ENCODE assay signal across 8 mouse cellular contexts in the genomic region with DNA sequence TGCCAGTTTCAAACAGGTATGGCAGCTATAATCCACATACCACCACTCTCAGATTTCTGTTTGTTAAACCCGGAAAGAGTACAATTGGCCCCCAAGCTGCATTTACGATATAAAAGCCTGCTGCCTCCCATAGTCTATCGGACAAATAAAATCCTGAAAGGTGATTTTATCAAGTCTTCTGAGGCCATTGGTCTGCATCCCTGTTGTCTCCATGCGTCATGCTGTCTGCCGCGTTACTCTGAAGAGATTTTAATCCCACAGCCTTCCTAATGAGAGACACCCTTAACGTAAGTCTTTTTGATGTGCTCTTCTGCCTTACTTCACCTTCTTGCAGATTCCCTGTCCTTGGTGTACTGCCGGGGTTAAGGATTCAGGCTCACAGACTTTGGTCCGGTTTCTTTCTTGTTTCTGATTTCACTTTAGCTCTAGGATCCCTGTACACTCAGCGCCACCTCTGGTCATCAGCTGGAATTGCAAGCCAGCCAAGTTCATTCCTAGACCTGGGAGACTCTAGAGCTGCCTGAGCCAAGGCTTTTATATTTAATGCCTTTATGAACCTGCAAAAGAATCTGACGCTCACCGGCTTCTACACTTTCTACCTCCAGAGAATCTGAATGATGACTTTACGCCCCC.
DNase-seq lines count a peak whose midpoint lies in the region; ATAC-seq and TF ChIP-seq lines count a peak whose summit lies in the region.

No protein-coding gene starts in this region.

- no peak overlapping the region for H3K4me3 ChIP-seq in CH12.LX (replicated peaks in 1 of 3; ENCODE audit: low read depth in 2 of 3, low read length in 2 of 3, poor library complexity in 1 of 3)
- no peak overlapping the region for H3K4me3 ChIP-seq in kidney, embryonic 14.5 days (ENCODE audit: low read length)
- H3K4me3 ChIP-seq in limb, embryonic 14.5 days (replicated peaks; ENCODE audit: low read length) = no peak overlapping the region
- no peak overlapping the region for H3K4me3 ChIP-seq in neural tube, embryonic 15.5 days (replicated peaks)

- ATAC-seq in kidney, embryonic 14.5 days (ENCODE audit: low FRiP score, low TSS enrichment) = 0 out of 2 replicates have a peak, but pooled peaks have one; percentile 49
- ATAC-seq in limb, embryonic 14.5 days (ENCODE audit: low FRiP score, low read depth) = no peak
- ATAC-seq in neural tube, embryonic 15.5 days (ENCODE audit: low FRiP score) = peak; percentile 78; the same call in 1 of the 2 replicates

- TF ChIP-seq CTCF in CH12.LX (conservative IDR thresholded peaks at IDR 0.05 in 1 of 2, IDR thresholded peaks at IDR 0.05 in 1 of 2; ENCODE audit: low read depth in 2 of 2, low read length in 2 of 2) = peak; percentile 78 to 90

- dilution Hi-C loops in CH12.LX (cut with MboI; ENCODE audit: extremely low pct_ligation_motif_present, extremely low pct_unique_long_range_greater_than_20kb, low sequenced_read_pairs) = no loop called here

- TF ChIP-seq RAD21 in CH12.LX (IDR thresholded peaks at IDR 0.05; ENCODE audit: low read depth, low read length) = peak; percentile 77

- H3K27ac ChIP-seq in CH12.LX (ENCODE audit: insufficient read depth, low read depth) = no peak overlapping the region
- no peak overlapping the region for H3K27ac ChIP-seq in kidney, embryonic 14.5 days (ENCODE audit: low read depth, low read length)
- no peak overlapping the region for H3K27ac ChIP-seq in limb, embryonic 14.5 days (replicated peaks; ENCODE audit: low read depth, low read length)
- H3K27ac ChIP-seq in neural tube, embryonic 15.5 days (replicated peaks) = no peak overlapping the region

- H3K4me2 ChIP-seq in CH12.LX (ENCODE audit: insufficient read depth, low read depth, poor library complexity, severe bottlenecking) = peak overlapping the region; percentile 81
- H3K4me2 ChIP-seq in kidney, embryonic 14.5 days (replicated peaks; ENCODE audit: low read depth, low read length) = no peak overlapping the region
- H3K4me2 ChIP-seq in limb, embryonic 14.5 days (replicated peaks; ENCODE audit: low read depth, low read length, severe bottlenecking) = no peak overlapping the region
- peak overlapping the region; percentile 34 for H3K4me2 ChIP-seq in neural tube, embryonic 15.5 days

- in situ Hi-C loops in CH12.LX (cut with MboI; ENCODE audit: low pct_ligation_motif_present, low pct_unique_long_range_greater_than_20kb, low sequenced_read_pairs) = no loop called here

- no peaks in the 10 kb centered on the region for H3K79me2 ChIP-seq in CH12.LX (replicated peaks; ENCODE audit: control insufficient read depth, extremely low read depth, insufficient read depth, poor library complexity, severe bottlenecking)

- DNase-seq in CH12.LX (ENCODE audit: extremely low read depth) = peak; percentile 63
- peak; percentile 32 for DNase-seq in adrenal gland, adult 2 months
- DNase-seq in embryo, embryonic 11.5 days (ENCODE audit: low read depth, low spot score) = peak; percentile 34
- peak; percentile 22 for DNase-seq in heart, adult 8-10 months (ENCODE audit: low spot score)
- peak; percentile 36 for DNase-seq in limb, embryonic 14.5 days (ENCODE audit: low spot score)
- DNase-seq in spleen, postnatal 36 days (ENCODE audit: low spot score in 2 of 2) = no peak

- no peak for TF ChIP-seq POLR2A in CH12.LX (IDR thresholded peaks at IDR 0.05; ENCODE audit: low read depth, low read length)
- TF ChIP-seq POLR2A in limb, embryonic 14.5 days (IDR thresholded peaks at IDR 0.05; ENCODE audit: borderline replicate concordance, extremely low read depth, insufficient read depth, insufficient read length) = no peak

- H3K9me3 ChIP-seq in CH12.LX (replicated peaks; ENCODE audit: low read length) = no peaks in the 10 kb centered on the region
- H3K9me3 ChIP-seq in kidney, embryonic 14.5 days (ENCODE audit: control insufficient read depth, low read length) = no peaks in the 10 kb centered on the region
- no peaks in the 10 kb centered on the region for H3K9me3 ChIP-seq in limb, embryonic 14.5 days (ENCODE audit: control insufficient read depth, low read length)
- H3K9me3 ChIP-seq in neural tube, embryonic 15.5 days (replicated peaks) = no peaks in the 10 kb centered on the region

- H3K4me1 ChIP-seq in CH12.LX (ENCODE audit: control insufficient read depth in 1 of 2, insufficient read depth in 2 of 2) = peaks cover 0 to 4% of the 10 kb centered on the region in 2 experiments; a peak in 1 of 4 replicates
- H3K4me1 ChIP-seq in kidney, embryonic 14.5 days (ENCODE audit: control insufficient read depth, insufficient read depth, low read length) = no peaks in the 10 kb centered on the region
- H3K4me1 ChIP-seq in limb, embryonic 14.5 days (ENCODE audit: control insufficient read depth, insufficient read depth, low read length) = no peaks in the 10 kb centered on the region
- H3K4me1 ChIP-seq in neural tube, embryonic 15.5 days = peaks cover 3% of the 10 kb centered on the region; the same call in 1 of the 2 replicates

- WGBS in kidney, embryonic 14.5 days = 54% methylated on average over 13 of the region's 13 CpGs
- WGBS in limb, embryonic 14.5 days = 51% methylated on average over 13 of the region's 13 CpGs
- WGBS in neural tube, embryonic 15.5 days = 50% methylated on average over 13 of the region's 13 CpGs

- H3K9ac ChIP-seq in CH12.LX (ENCODE audit: insufficient read depth, low read depth) = no peak overlapping the region
- H3K9ac ChIP-seq in kidney, embryonic 14.5 days (ENCODE audit: low read depth, low read length) = no peak overlapping the region
- no peak overlapping the region for H3K9ac ChIP-seq in limb, embryonic 14.5 days (ENCODE audit: low read depth, low read length, severe bottlenecking)
- no peak overlapping the region for H3K9ac ChIP-seq in neural tube, embryonic 15.5 days (replicated peaks)

- H3K36me3 ChIP-seq in CH12.LX (replicated peaks in 1 of 2; ENCODE audit: control insufficient read depth in 1 of 2, insufficient read depth in 1 of 2, low read length in 1 of 2) = no peaks in the 10 kb centered on the region
- H3K36me3 ChIP-seq in kidney, embryonic 14.5 days (ENCODE audit: control insufficient read depth, insufficient read depth, low read length) = no peaks in the 10 kb centered on the region
- H3K36me3 ChIP-seq in limb, embryonic 14.5 days (ENCODE audit: control insufficient read depth, insufficient read depth, low read length) = no peaks in the 10 kb centered on the region
- no peaks in the 10 kb centered on the region for H3K36me3 ChIP-seq in neural tube, embryonic 15.5 days

- TF ChIP-seq EP300 in CH12.LX (IDR thresholded peaks at IDR 0.05; ENCODE audit: low read length) = no peak

- no peaks in the 10 kb centered on the region for H3K27me3 ChIP-seq in CH12.LX (replicated peaks)
- H3K27me3 ChIP-seq in kidney, embryonic 14.5 days (ENCODE audit: control insufficient read depth, insufficient read depth, low read length) = no peaks in the 10 kb centered on the region
- no peaks in the 10 kb centered on the region for H3K27me3 ChIP-seq in limb, embryonic 14.5 days (ENCODE audit: control insufficient read depth, insufficient read depth, low read length)
- no peaks in the 10 kb centered on the region for H3K27me3 ChIP-seq in neural tube, embryonic 15.5 days (replicated peaks)

TF ChIP-seq in CH12.LX, 34 proteins besides CTCF, POLR2A, EP300 and RAD21:
- TF ChIP-seq JUN (IDR thresholded peaks at IDR 0.05; ENCODE audit: insufficient read depth, low read depth, low read length) (no peak), SMC3 (IDR thresholded peaks at IDR 0.05; ENCODE audit: low read depth, low read length) (peak; percentile 56)

Comparison
In these comparisons a context has a peak if more than half of its experiments do, and no peak if none do; other contexts are left out.
1. DNase-seq: peak in CH12.LX (single experiment), adrenal gland, adult 2 months (single experiment), embryo, embryonic 11.5 days (single experiment), heart, adult 8-10 months (single experiment) and limb, embryonic 14.5 days (single experiment); none in spleen, postnatal 36 days (0 of 2).
2. H3K4me2 ChIP-seq: peak in CH12.LX (single experiment) and neural tube, embryonic 15.5 days (single experiment); none in kidney, embryonic 14.5 days (single experiment) and limb, embryonic 14.5 days (single experiment).